Mouse (Mus musculus): ENCODE data around the gene Camk1g. TPM values are rescaled to one million over a fixed set of nuclear protein-coding genes. Genes with fewer than 3 reads are reported as not detected.

Camk1g gene
- total RNA-seq (2021): under 1 TPM in 1 of 2 experiments, not detected in 1; 0.22 TPM
- long read RNA-seq, experiment 1: 0 reads
- long read RNA-seq, experiment 2: 0 reads

DNA sequence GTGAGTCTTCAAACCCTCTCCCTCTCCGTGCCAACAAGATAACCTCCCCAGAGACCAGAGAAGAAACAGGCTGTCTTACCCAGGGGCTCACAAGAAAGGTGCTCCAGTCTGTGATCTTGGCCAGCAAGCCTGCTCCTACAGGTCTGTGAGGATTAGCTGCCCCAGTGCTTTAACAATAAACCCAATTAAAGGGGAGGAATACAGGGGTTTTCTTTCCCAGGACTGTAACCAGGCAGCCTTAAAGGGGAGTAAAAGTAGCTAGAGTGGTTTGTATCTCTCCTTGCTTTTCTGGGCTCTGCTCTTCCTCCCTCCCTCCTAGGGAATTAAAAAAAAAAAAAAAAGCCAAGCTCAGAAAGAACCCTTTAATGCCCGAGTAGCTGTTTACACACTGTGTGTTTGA is at the start of gene Camk1g:
Camk1g (minus strand) TSS at position 203 of the 400 bp plus-strand sequence.
- no peak for DNase-seq
- no peak for TF ChIP-seq CTCF (IDR thresholded peaks at IDR 0.05)
- Histone ChIP-seq H3K4me3 (no peak within 1 kb of the TSS), H3K27ac (no peak within 1 kb of the TSS)
- intact Hi-C loops (cut with DNase I): no loop called here

DNA sequence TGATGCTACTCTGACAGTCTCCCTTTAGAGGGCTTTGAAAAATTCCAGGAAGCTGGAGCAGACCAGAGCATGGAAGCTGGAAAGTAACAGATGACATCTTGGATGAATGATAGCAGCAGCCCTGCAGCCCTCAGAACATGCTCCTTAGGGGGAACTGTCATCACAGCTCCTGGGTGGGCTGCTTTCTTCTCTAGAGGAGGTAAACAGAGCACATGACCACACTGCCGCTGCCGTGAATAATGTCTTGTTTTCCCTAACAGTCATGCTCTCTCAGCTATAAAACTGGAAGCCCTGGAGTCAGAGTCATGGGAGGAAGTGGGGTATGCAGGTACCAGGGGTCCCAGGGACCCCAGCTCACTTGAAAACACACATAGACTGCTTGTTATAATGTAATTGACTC is 49.1 kb upstream of the Camk1g start:
- intact Hi-C loops (cut with DNase I): no loop called here
- Histone ChIP-seq H3K4me3 (no peak overlapping the region), H3K27ac (no peak overlapping the region)
- TF ChIP-seq CTCF (IDR thresholded peaks at IDR 0.05): no peak
- no peak for DNase-seq

DNA sequence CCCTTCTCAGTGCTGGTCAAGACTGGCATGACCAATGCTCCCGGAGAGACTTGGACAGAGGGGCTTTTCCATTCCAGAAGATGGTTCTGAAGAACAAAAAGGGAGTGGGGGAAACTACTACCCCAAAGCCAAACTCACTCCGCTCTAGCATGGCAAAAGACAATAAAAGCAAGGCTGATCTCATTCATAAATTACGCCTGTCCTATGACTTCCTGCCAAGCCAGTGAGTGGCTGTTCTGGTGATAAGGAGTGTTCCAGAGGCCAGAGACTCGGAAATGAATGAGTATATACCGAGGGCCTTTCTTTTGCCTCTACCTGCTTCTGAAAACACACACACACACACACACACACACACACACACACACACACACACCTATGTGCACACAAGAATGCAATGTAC is 48.6 kb upstream of the Camk1g start:
- intact Hi-C loops (cut with DNase I): no loop called here
- Histone ChIP-seq H3K27ac (no peak overlapping the region), H3K4me3 (no peak overlapping the region)
- no peak for TF ChIP-seq CTCF (IDR thresholded peaks at IDR 0.05)
- DNase-seq: no peak

DNA sequence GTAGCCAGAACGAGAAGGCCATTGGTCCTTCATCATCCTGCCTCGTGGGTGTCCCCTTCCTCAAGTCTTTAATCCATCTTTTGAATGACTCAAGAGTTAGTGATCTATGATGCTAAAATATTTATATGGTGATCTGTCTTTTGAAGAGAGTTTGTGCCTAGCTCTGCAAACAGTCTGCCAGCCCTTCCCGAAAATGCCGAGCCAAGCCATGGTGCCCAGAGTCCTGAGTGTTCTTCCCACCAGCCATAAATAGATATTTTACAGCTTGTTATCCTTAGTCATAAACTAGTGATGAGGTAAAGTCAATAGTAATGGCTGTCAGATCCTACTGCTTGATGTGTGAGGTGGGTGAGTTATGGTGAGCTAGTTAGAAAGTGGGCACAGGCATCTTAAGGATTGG is 44.0 kb upstream of the Camk1g start:
- no peak overlapping the region for H3K4me3 ChIP-seq
- no peak for TF ChIP-seq CTCF (IDR thresholded peaks at IDR 0.05)
- intact Hi-C loops (cut with DNase I): no loop called here
- no peak for DNase-seq
- no peak overlapping the region for H3K27ac ChIP-seq

DNA sequence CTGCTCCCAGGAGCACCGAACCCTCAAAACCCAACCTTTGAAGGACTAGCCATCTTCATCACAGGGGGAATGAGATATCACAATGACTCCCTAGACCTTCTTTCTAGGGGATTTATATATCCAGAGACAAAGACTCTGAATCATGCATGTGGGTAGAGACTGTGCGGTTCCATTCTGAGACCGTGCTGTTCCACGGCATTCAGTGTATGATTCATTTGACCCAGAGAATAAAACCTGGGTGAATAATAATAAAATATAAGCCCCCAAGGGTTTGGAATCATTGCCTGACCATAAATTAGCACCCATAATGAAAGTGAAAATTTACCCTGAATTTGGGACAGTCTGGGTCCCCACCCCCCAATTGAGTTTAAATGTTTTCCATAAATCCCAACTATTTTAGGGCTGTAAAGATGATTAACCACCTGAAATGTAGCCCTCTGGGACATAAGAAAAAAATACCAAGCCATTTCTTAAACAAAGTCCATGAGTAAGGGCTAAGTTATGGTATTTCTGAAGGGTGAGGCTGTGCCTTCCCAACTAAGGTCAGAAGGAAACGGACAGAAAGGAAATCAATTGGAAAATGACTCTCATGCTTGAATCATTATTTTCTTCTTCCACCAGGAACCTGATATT is 43.4 kb upstream of the Camk1g start:
- intact Hi-C loops (cut with DNase I): no loop called here
- no peak for TF ChIP-seq CTCF (IDR thresholded peaks at IDR 0.05)
- H3K4me3 ChIP-seq: no peak overlapping the region
- H3K27ac ChIP-seq: no peak overlapping the region
- DNase-seq: no peak

DNA sequence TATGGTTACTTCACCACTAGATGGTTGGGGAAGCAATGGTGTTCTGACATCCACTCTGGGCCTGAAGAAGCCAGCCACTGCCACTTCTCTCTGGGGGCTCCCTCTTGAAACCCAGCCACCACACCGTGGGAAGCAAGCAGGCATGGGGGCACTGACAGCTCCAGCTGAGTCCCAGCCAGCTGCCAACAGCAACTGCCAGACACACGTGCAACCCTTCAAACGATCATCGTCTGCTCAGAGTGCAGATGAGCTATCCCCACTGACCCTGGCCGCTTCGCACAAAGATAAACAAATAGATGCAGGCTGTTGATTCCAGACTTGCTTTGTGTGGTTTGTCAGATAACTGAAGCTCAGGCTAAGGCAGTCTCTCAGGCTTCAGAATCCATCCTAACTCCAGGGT is 37.4 kb upstream of the Camk1g start:
- DNase-seq: no peak
- Histone ChIP-seq H3K4me3 (no peak overlapping the region), H3K27ac (no peak overlapping the region)
- intact Hi-C loops (cut with DNase I): no loop called here
- TF ChIP-seq CTCF (IDR thresholded peaks at IDR 0.05): no peak

DNA sequence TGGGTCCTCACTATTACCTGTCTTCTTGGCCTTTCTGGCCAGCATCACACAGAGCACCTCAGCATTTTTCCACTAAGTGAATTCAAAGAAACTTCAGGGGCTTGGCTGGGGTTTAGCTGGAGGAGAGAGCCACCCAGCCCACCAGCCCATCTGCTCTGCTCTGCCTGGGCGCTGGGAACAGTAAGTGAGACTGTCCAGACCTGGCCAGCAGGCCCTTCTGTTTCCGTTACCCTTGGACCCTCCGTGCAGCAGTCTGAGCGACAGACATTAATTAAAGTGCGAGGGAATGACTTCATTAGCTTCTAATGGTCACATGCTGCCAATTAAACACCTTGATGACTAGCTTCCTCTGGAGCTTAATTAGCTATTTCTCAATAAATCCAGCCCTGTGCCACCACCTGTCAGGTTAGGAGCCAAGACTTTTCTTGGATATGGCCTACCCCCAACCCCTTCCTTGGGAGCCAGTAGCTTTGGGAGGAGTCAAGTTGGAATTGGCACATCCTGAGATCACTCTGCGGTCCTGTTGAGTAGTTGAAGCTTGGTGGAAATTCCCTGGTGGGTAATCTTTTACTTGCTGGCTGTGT is 36.1 kb upstream of the Camk1g start:
- intact Hi-C loops (cut with DNase I): no loop called here
- no peak for TF ChIP-seq CTCF (IDR thresholded peaks at IDR 0.05)
- H3K27ac ChIP-seq: no peak overlapping the region
- H3K4me3 ChIP-seq: no peak overlapping the region
- DNase-seq: no peak

DNA sequence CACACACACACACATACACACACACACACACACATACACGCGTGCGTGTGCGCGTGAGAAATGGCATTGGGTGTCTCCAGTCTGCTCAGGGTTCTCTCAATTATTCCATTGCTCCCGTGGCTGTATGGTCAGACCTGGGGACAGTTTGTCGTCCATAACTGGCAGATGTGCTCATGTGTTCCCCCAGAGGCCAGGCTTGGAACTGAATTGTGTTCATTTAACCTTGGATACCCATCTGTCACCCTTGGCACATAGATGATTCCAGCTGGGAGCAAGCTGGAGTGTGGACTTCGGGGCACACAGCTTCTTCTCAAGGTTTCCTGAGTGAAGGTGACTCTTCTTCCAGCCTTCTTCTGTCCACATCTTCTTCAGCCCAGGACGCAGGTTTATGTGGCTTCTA is 31.6 kb upstream of the Camk1g start:
- TF ChIP-seq CTCF (IDR thresholded peaks at IDR 0.05): no peak
- H3K27ac ChIP-seq: no peak overlapping the region
- H3K4me3 ChIP-seq: no peak overlapping the region
- intact Hi-C loops (cut with DNase I): no loop called here
- no peak for DNase-seq

DNA sequence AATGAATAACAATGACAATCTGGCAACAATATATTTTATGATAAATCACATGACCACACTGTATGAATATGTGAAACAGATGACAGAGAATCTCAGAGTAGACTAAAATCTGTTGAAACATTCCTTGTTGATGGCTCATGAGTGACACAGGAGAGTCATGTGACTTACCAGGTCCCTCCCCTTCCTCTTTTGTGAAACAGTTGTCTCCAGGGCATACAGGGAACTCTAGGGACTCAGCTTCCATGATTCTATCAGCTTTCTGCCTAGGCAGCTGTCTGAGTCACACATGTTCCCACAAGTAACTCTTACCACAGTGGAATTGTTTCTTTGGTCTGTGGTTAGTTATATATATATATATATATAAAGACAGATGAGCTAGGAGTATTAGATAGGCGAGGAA is 30.2 kb upstream of the Camk1g start:
- TF ChIP-seq CTCF (IDR thresholded peaks at IDR 0.05): no peak
- intact Hi-C loops (cut with DNase I): no loop called here
- DNase-seq: no peak
- Histone ChIP-seq H3K27ac (no peak overlapping the region), H3K4me3 (no peak overlapping the region)

DNA sequence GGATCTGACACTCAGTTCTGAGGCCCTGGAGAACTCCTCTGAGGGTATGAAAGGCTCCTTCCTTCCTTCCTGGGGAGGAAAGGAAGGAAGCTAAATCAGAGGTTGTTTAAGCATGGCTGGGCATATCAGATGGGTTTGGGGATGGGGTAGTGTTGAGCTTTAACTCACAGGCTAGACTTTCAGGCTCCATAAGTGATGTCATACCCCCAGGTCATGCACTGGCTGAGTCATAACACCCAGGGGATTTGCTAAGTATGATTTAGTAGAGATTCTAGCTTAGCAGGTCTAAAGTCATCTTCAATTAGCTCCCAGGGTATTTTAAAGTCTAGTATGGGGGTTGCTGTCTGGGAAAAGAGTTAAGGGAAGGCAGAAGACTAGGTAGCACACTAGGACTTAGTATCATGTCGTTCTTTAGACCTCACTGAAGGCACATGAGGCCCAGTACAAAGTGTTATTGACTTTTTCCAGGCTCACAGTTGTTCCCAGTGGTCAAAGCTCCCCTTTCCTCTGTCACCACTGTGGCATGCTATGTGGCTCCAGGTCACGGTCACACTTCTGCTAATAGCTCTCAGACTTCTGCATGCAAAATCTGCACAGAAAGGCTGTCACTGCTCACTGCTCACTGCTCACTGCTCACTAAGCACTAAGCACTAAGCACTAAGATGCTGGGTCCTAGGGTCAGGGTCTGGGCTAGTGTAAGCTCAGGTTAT is 28.8 kb upstream of the Camk1g start:
- DNase-seq: no peak
- Histone ChIP-seq H3K4me3 (no peak overlapping the region), H3K27ac (no peak overlapping the region)
- TF ChIP-seq CTCF (IDR thresholded peaks at IDR 0.05): no peak
- intact Hi-C loops (cut with DNase I): no loop called here

DNA sequence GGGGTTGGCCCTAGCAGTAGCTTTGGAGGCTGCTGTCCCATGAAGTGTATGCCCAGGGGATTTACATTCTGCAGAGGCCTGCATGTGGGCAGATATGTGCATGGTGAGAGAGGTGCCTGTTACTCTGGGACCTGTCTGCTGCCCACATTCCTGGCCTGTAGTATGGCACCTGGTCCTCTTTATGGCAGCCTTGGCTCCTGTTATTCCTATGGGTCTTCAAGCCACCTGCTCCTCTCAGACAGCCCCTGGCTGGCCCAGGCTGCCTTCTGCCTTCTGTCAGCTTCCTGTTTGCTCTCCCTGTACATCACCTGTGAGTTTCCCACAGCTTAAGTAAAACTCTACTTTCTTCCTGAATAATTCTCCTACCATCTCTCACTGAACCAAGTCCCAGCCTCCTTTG is 27.0 kb upstream of the Camk1g start:
- no peak for TF ChIP-seq CTCF (IDR thresholded peaks at IDR 0.05)
- intact Hi-C loops (cut with DNase I): no loop called here
- Histone ChIP-seq H3K27ac (no peak overlapping the region), H3K4me3 (no peak overlapping the region)
- no peak for DNase-seq

DNA sequence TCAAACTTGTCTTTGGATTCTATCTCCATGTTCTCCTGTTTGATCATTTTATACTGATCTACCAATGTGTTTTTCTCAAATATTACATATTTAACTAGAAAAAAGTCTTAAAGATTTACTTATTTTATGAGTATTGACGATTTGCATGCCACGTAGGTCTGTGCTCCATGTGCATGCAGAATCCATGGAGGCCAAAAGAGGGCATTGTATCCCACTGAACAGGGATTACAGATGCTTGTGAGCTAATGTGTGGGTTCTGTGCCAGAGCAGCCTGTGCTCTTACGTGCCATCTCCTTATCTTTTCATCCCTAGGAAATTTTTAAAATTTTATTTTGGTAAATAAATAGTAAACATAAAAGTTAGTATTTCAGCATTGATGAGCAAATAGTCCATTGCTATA is 22.2 kb upstream of the Camk1g start:
- Histone ChIP-seq H3K27ac (no peak overlapping the region), H3K4me3 (no peak overlapping the region)
- intact Hi-C loops (cut with DNase I): no loop called here
- DNase-seq: no peak
- no peak for TF ChIP-seq CTCF (IDR thresholded peaks at IDR 0.05)

DNA sequence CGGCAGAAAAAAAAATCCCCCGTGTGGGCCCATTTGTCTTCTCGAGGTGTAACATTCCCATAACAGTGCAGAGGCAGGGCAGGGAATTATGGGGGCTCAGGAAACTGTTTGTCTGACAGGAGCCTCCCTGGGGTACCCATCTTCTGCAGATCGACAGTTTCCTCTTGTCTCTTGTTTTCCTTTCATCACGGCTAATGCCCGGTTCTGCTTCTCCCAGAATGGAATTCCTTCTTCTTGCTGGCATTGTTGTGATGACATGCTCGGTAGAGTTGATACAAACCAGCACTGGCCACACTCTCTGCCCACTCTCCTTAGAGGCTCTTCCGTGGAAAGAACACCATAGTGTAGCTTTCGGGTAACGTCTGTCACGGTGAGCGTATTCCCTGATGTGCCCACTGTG is 19.9 kb upstream of the Camk1g start:
- H3K4me3 ChIP-seq: no peak overlapping the region
- intact Hi-C loops (cut with DNase I): no loop called here
- TF ChIP-seq CTCF (IDR thresholded peaks at IDR 0.05): no peak
- H3K27ac ChIP-seq: no peak overlapping the region
- no peak for DNase-seq

Measured in gastrocnemius, adult 2 months (tissue).